Mouse (Mus musculus) thymus, postnatal 36 days (tissue): ENCODE measurements around the gene Nkapl.

Source experiments
- DNase-seq, 2 experiments: peaks; one replicate each; pipeline ENCODE4 v3.0.0; 2022; ENCODE audit warnings: mixed read lengths in 2 of 2

Gene Nkapl

DNA sequence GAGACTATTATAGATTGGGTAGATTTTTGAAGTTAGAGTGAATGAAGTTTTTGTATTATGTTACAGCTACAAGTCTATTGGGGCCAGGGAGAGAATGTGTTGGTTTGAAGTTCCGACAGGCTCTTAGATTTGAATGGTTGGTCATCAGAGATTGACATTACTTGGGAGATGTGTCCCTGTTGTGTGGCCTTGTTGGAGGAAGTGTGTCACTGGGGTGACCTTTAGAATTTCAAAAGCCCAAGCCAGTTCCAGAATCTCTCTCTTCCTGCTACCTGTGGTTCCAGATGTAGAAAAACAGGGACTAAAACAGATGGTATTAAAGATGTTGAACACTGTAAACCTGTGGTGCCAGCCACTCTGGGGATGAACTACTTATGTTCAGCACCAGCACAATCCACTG is 40.7 kb downstream of the Nkapl start:
- no peak for DNase-seq

DNA sequence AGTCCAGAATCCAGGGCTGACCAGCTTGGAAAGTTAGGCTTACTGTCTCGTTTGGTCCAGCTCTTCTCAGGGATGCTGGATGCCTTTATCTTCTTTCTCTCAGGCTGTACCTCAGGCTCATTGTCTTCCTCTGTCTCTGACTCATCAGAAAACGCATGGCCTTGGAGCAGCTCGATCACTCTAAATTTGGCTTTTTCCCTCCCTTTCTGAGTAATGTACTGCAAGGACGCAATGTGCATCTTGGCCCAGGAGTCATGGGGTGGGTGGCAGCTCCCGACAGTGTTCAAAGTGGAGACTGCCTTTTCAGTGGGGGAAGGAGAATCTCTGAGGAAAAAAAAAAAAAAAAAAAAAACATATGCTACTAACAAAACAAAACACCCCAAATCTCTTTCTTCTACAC is 45.0 kb downstream of the Nkapl start:
- DNase-seq = no peak

DNA sequence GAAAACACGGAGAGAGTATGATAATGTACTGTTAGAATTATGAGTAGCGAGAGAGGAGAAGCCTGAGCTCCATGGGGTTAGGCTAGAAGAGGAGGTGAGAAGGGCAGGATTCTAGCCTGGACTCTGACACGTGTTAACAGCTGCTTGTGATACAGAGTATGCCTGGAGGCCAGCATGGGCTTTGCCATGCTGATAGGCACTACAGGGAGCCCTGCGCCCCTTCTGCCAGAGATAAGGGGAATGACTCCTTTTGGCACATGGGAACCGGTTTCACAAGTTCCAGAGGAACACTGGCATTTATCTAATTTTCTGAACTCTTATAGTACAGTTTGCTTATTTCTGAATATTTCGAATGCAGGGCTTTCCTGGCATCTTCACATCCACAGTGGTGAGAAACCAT is 49.4 kb downstream of the Nkapl start:
- no peak for DNase-seq

DNA sequence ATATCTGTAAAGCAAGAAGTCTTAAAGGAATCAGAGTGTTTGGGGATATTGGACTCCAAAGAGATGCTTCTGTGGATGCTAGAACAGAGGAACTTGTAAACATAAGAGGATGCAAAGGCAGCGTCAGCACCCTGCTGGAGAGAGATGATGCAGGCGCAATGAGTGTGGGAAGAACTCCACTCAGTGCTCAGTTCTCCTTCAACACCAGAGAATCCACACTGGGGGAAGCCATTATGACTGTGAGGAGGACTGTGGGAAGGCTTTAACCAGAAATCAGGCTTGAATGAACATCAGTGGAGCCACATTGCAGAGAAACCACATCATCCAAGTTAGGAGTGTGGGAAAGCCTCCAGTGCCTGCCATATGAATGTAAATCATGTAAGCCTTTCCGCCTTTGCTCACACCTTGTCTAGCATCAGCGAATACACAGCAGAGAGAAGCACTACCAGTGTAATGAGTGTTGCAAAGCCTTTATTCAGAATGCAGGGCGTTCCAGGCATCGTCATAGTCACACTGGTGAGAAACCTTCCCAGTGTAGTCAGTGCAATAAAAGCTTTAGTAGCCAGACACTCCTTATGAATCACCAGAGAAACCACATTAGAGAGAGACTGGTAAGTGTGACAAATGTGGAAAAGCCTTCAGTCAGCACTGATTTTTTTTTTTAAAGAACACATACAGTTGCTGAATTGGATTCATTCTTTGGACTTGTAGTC is 50.9 kb downstream of the Nkapl start:
- no peak for DNase-seq
